In genomic region chr2:51022479-51022878, GRCm38 (mm10) we compare ENCODE assay signal across 22 mouse cellular contexts.
DNase-seq lines count a peak whose midpoint lies in the region; ATAC-seq and TF ChIP-seq lines count a peak whose summit lies in the region.
"Had no signal": no experiment of that assay in that cellular context is flagged by ENCODE, and none has a peak within 500 bp of the region (broad histone marks: within the 10 kb centered on the region; RNA-seq: fewer than 3 reads in every experiment).

No protein-coding gene starts in this region.

- no peaks in the 10 kb centered on the region for H3K27me3 ChIP-seq in heart, embryonic 12.5 days (replicated peaks)
- no peaks in the 10 kb centered on the region for H3K27me3 ChIP-seq in liver, postnatal 0 days (ENCODE audit: insufficient read depth, low read length)
- no peaks in the 10 kb centered on the region for H3K27me3 ChIP-seq in liver, embryonic 11.5 days (replicated peaks; ENCODE audit: control insufficient read depth, insufficient read depth, low read length)
- H3K27me3 ChIP-seq: CH12.LX; embryonic facial prominence, embryonic 13.5 days; forebrain, embryonic 12.5 days; heart, embryonic 15.5 days; hindbrain, embryonic 12.5 days; Patski had no signal

- H3K4me1 ChIP-seq in heart, embryonic 12.5 days (replicated peaks), result no peaks in the 10 kb centered on the region
- no peaks in the 10 kb centered on the region for H3K4me1 ChIP-seq in liver, postnatal 0 days (ENCODE audit: insufficient read depth)
- H3K4me1 ChIP-seq in liver, embryonic 11.5 days (replicated peaks; ENCODE audit: control insufficient read depth, insufficient read depth, low read length), result no peaks in the 10 kb centered on the region
- H3K4me1 ChIP-seq: embryonic facial prominence, embryonic 13.5 days; forebrain, embryonic 12.5 days; heart, embryonic 15.5 days; hindbrain, embryonic 12.5 days had no signal

- no peak for TF ChIP-seq EP300 in liver, postnatal 0 days (IDR thresholded peaks at IDR 0.05; ENCODE audit: low read depth)

- H3K4me2 ChIP-seq in heart, embryonic 12.5 days, result no peak overlapping the region
- H3K4me2 ChIP-seq in liver, postnatal 0 days (ENCODE audit: low read depth, low read length), result no peak overlapping the region
- no peak overlapping the region for H3K4me2 ChIP-seq in liver, embryonic 11.5 days
- H3K4me2 ChIP-seq: embryonic facial prominence, embryonic 13.5 days; forebrain, embryonic 12.5 days; heart, embryonic 15.5 days; hindbrain, embryonic 12.5 days had no signal

- H3K36me3 ChIP-seq in heart, embryonic 12.5 days, result no peaks in the 10 kb centered on the region
- no peaks in the 10 kb centered on the region for H3K36me3 ChIP-seq in liver, postnatal 0 days (replicated peaks; ENCODE audit: insufficient read depth, low read length)
- H3K36me3 ChIP-seq in liver, embryonic 11.5 days (ENCODE audit: control insufficient read depth, insufficient read depth, low read length), result no peaks in the 10 kb centered on the region
- H3K36me3 ChIP-seq: embryonic facial prominence, embryonic 13.5 days; forebrain, embryonic 12.5 days; heart, embryonic 15.5 days; hindbrain, embryonic 12.5 days had no signal

- no peak overlapping the region for H3K4me3 ChIP-seq in heart, embryonic 12.5 days
- no peak overlapping the region for H3K4me3 ChIP-seq in liver, postnatal 0 days (ENCODE audit: low read depth, low read length)
- H3K4me3 ChIP-seq in liver, embryonic 11.5 days (ENCODE audit: low read depth, low read length), result no peak overlapping the region
- H3K4me3 ChIP-seq: embryonic facial prominence, embryonic 13.5 days; forebrain, embryonic 12.5 days; heart, embryonic 15.5 days; hindbrain, embryonic 12.5 days had no signal

- ATAC-seq in heart, embryonic 12.5 days (ENCODE audit: insufficient number of reproducible peaks, low FRiP score), result no peak
- ATAC-seq in liver, postnatal 0 days, result peak; percentile 77
- no peak for ATAC-seq in liver, embryonic 11.5 days (replicated peaks; ENCODE audit: low FRiP score)
- ATAC-seq: activated CD4-positive, CD25-positive, alpha-beta regulatory T cell, adult 4 months; forebrain, embryonic 16.5 days; hindbrain, embryonic 16.5 days; Patski had no signal

- H3K9me3 ChIP-seq in heart, embryonic 12.5 days (replicated peaks), result no peaks in the 10 kb centered on the region
- no peaks in the 10 kb centered on the region for H3K9me3 ChIP-seq in liver, postnatal 0 days (ENCODE audit: low read length)
- H3K9me3 ChIP-seq in liver, embryonic 11.5 days (ENCODE audit: control insufficient read depth, low read length), result no peaks in the 10 kb centered on the region
- H3K9me3 ChIP-seq: embryonic facial prominence, embryonic 13.5 days; forebrain, embryonic 12.5 days; heart, embryonic 15.5 days; hindbrain, embryonic 12.5 days had no signal

- 48% methylated on average over 2 of the region's 2 CpGs for WGBS in heart, embryonic 12.5 days
- WGBS in liver, postnatal 0 days (ENCODE audit: insufficient replicate concordance), result 70% methylated on average over 2 of the region's 2 CpGs
- WGBS in liver, embryonic 11.5 days, result 85% methylated on average over 2 of the region's 2 CpGs

- DNase-seq in heart, adult 8-10 months (ENCODE audit: low spot score), result peak; percentile 46
- peak; percentile 7 to 11 for DNase-seq in kidney, adult 8-10 months
- DNase-seq in kidney, postnatal 14 days, result no peak
- no peak for DNase-seq in liver, postnatal 0 days
- DNase-seq in liver, embryonic 11.5 days (ENCODE audit: low spot score), result no peak
- no peak for DNase-seq in layer of hippocampus, postnatal 10 days (ENCODE audit: low spot score in 2 of 2)
- DNase-seq: adrenal gland, postnatal 14 days; cerebellum, adult 18-20 months; cerebellum, adult 9-11 months; cerebellum, postnatal 36 days; gastrocnemius, postnatal 10 days; heart, postnatal 4 days had no signal

- no peak overlapping the region for H3K9ac ChIP-seq in heart, embryonic 12.5 days
- no peak overlapping the region for H3K9ac ChIP-seq in liver, postnatal 0 days (replicated peaks)
- H3K9ac ChIP-seq in liver, embryonic 11.5 days (ENCODE audit: low read depth, low read length), result no peak overlapping the region
- H3K9ac ChIP-seq: embryonic facial prominence, embryonic 13.5 days; forebrain, embryonic 12.5 days; heart, embryonic 15.5 days; hindbrain, embryonic 12.5 days had no signal

- H3K27ac ChIP-seq in heart, embryonic 12.5 days (ENCODE audit: poor library complexity, severe bottlenecking), result no peak overlapping the region
- H3K27ac ChIP-seq in liver, postnatal 0 days (ENCODE audit: low read depth), result no peak overlapping the region
- H3K27ac ChIP-seq in liver, embryonic 11.5 days (ENCODE audit: low read depth, low read length), result no peak overlapping the region
- H3K27ac ChIP-seq: embryonic facial prominence, embryonic 13.5 days; forebrain, embryonic 12.5 days; heart, embryonic 15.5 days; hindbrain, embryonic 12.5 days had no signal

- TF ChIP-seq CTCF in liver, postnatal 0 days (IDR thresholded peaks at IDR 0.05; ENCODE audit: low read depth), result no peak

Comparison
In these comparisons a context has a peak if more than half of its experiments do, and no peak if none do; other contexts are left out.
1. DNase-seq: peak in heart, adult 8-10 months (single experiment) and kidney, adult 8-10 months (2 of 2); none in kidney, postnatal 14 days (single experiment), liver, postnatal 0 days (single experiment), liver, embryonic 11.5 days (single experiment) and layer of hippocampus, postnatal 10 days (0 of 2).